Mouse (Mus musculus) small intestine, adult 2 months (tissue): Measurements from ENCODE around the gene Acy3. TPM values are rescaled to one million over a fixed set of nuclear protein-coding genes. Genes with fewer than 3 reads are reported as not detected.
A peak's percentile ranks its signal among the peaks of the same experiment; 100 is the strongest.

ENCODE experiments used
- H3K27ac ChIP-seq: fragments of 200-500 bp; 2 replicates; pipeline ENCODE4 v1.5.1; 2012; ENCODE audit warnings: low read depth, low read length, control low read depth, inconsistent platforms; ENCODE audit not compliant: insufficient read depth
- H3K27me3 ChIP-seq: fragments of 200-500 bp; 2 replicates; pipeline ENCODE4 v1.6.1; 2012; ENCODE audit warnings: mild to moderate bottlenecking, moderate library complexity, low read length, inconsistent platforms; ENCODE audit not compliant: control insufficient read depth, insufficient read depth
- H3K36me3 ChIP-seq: fragments of 200-500 bp; 2 replicates; pipeline ENCODE4 v1.6.1; 2012; ENCODE audit warnings: mild to moderate bottlenecking, low read length, control low read depth, inconsistent platforms; ENCODE audit not compliant: control insufficient read depth, insufficient read depth
- H3K4me1 ChIP-seq: fragments of 200-500 bp; 2 replicates; pipeline ENCODE4 v1.6.1; 2012; ENCODE audit warnings: low read length, inconsistent platforms, mixed read lengths; ENCODE audit not compliant: control insufficient read depth, insufficient read depth, insufficient read length
- H3K4me3 ChIP-seq: fragments of 200-500 bp; 2 replicates; pipeline ENCODE4 v1.5.1; 2012; ENCODE audit warnings: low read depth, mild to moderate bottlenecking, control low read depth, inconsistent platforms, low read length, moderate library complexity
- CTCF ChIP-seq: fragments of 200-500 bp; IDR thresholded peaks from 2 replicates; pipeline ENCODE4 v1.5.1; 2012; ENCODE audit warnings: low read depth, mild to moderate bottlenecking, control low read depth, inconsistent platforms, low read length, moderate library complexity, mixed read lengths; ENCODE audit not compliant: insufficient replicate concordance, insufficient read length; ENCODE audit errors: extremely low read depth
- POLR2A ChIP-seq: fragments of 200-500 bp; IDR thresholded peaks from 2 replicates; pipeline ENCODE4 v1.6.1; 2012; ENCODE audit warnings: low read depth, mild to moderate bottlenecking, control low read depth, inconsistent platforms, low read length, moderate library complexity
- WGBS: fragments of 180-500 bp; shearing (Covaris S2); methylation state at CpG from one replicate; pipeline ENCODE4 v1.1.7; 2018; 5-methylcytosine and 5-hydroxymethylcytosine counted together
- polyA plus RNA-seq: library from polyadenylated mRNA; depleted of rRNA; stranded (reverse); fragments of >200 nt; gene quantifications from 2 replicates; pipeline ENCODE4 v1.2.3, GENCODE M21; 2012; rRNA removed

Gene Acy3
- polyA plus RNA-seq, result 99.4 and 147 TPM in 2 replicates

DNA sequence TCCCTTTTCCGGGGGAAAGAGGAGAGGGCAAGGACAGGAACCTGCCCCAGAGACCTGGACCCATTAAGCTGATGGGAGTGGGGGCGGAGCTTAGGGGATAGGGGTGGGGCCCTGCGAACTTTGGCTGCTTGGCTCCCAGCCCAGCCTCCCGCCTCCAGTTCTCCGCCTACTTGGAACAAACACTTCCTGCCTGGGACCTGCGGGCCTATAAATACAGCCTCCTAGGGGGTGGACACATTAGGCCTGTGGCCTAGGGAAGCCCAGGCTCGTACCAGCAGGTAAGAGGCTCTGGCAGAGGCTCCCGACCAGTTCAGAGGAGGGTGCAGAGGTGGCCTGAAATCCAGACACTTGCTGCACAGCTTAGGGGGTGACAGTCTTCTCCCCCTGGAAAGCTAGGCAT, at the start of gene Acy3:
TSS of gene Acy3 (plus strand) at position 237 of the 400 bp plus-strand sequence.
- 5% methylated on average over 8 of the region's 8 CpGs for WGBS
- Histone ChIP-seq H3K27ac (peak within 1 kb of the TSS; percentile 84), H3K4me1 (peaks cover 25% of the 10 kb centered on the region), H3K27me3 (no peaks in the 10 kb centered on the region), H3K4me3 (peak within 1 kb of the TSS; percentile 55), H3K36me3 (no peaks in the 10 kb centered on the region; the same call in 1 of the 2 replicates)
- TF ChIP-seq POLR2A, result peak; percentile 99
- no peak for TF ChIP-seq CTCF

DNA sequence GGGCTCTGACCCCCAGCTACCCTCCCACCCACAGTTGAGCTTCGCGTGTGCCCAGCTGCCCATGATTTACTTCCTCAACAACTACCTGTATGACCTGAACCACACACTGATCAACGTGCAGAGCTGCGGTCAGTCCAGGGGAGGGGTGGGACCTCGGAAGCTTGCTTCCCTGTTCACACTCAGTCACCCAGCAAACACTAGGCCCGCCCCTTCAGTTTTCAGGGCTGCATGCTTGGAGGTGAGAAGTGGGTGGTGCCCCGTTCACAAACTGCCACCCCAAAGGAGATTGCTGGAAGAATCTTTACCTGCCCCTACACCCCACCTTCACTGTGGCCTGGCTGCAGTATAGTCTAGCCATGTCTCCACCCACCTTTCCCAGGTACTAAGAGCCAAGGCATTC, 44.1 kb upstream of the Acy3 start:
- WGBS, result 84% methylated on average over 7 of the region's 7 CpGs
- Histone ChIP-seq H3K27me3 (no peaks in the 10 kb centered on the region), H3K36me3 (peaks cover 10% of the 10 kb centered on the region), H3K27ac (no peak overlapping the region), H3K4me1 (peaks cover 12% of the 10 kb centered on the region), H3K4me3 (no peak overlapping the region)
- TF ChIP-seq POLR2A (no peak), CTCF (no peak)

DNA sequence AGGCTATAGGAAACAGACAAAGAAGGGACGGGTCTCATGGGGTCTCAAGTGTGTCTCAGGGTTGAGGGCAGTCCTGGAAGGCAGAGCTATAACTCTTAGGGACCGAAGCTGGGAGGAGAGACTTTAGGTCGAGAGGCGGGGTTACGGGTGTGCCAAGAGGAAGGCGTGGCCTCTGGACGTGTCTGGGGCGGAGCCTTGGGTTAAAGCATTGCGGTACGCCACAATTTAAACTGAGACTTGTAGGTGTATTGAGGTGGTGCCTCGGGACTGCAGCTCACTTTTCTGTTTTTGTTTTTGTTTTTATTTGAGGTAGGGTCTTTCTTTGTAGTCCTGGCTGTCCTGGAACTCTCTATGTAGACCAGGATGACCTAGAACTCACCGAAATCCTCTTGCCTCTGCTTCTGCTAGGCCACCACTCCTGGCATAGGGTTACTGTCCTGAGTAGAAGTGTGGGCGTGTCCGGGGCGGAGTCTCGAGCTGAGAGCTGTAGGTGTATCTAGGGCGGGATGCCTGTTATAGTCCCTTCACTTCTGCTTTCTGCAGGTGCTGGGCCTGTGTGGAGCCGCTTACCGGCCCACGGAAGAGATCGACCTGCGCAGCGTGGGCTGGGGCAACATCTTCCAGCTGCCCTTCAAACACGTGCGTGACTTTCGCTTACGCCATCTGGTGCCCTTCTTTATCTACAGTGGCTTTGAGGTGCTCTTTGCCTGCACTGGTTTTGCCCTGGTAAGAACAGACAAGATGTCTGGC, 43.2 kb upstream of the Acy3 start:
- no peaks in the 10 kb centered on the region for H3K27me3 ChIP-seq

DNA sequence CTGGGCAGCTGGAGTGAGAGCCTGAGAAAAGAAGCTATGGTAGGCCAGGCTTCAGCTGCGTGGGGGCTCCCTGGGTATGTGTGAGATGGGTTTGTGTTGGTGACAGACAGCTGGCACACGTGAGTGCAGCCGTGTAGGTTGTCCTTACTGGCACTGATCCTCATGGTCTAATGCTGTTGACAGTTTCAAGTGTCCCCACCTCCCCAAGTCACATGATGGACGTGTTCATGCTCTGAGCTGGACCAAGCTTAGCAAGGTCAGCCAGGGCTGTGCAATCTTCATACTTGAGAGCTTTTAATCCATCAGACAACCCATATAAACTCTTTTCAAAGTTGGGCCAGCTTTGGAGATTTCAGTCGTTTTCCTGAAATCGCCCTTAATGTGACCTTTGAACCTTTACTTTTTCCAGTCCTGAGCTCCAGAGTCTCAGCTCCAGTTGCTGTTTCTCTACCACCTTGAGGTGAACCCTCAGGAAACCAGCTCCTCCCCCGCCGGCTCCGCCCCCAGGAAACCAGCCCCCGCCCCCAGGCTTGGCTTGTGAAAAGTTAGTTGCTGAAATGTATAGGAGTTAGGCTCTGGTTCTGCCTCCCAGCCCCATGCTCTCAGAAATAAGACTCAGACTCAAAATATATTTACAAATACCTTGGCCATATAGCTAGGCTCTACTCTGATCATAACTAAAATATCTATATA, 40.4 kb upstream of the Acy3 start:
- H3K27me3 ChIP-seq, result no peaks in the 10 kb centered on the region
- H3K27ac ChIP-seq, result no peak overlapping the region
- 38% methylated on average over 10 of the region's 10 CpGs for WGBS
- TF ChIP-seq POLR2A (no peak), CTCF (no peak)
- peaks cover 22% of the 10 kb centered on the region for H3K36me3 ChIP-seq
- H3K4me1 ChIP-seq, result peaks cover 12% of the 10 kb centered on the region
- no peak overlapping the region for H3K4me3 ChIP-seq

More for the DNA sequence above, 43.2 kb upstream of the Acy3 start:
- WGBS, result 15% methylated on average over 27 of the region's 27 CpGs
- TF ChIP-seq POLR2A, result peak; percentile 16; the same call in 1 of the 2 replicates
- no peak for TF ChIP-seq CTCF
- H3K27ac ChIP-seq, result no peak overlapping the region
- H3K4me1 ChIP-seq, result peaks cover 12% of the 10 kb centered on the region
- peak overlapping the region; percentile 25; the same call in 1 of the 2 replicates for H3K4me3 ChIP-seq
- peaks cover 12% of the 10 kb centered on the region for H3K36me3 ChIP-seq

DNA sequence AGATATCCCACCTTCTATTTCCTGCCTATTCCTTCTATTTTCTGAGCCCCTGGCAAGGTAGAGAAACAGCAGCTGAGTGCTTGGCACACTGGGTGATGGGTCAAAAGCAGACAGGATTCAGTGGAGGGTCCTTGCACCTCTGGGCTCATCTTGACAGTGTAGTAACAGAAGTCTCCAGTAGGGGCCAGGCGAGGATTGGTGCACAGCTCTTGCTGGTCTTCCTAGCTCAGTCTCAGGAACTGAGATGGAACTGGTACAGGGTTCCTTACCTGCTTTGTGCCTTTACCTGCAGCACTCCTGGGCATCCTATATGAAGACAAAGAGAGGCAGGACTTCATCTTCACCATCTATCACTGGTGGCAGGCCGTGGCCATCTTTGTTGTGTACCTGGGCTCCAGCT, 39.7 kb upstream of the Acy3 start:
- peaks cover 22% of the 10 kb centered on the region for H3K36me3 ChIP-seq
- no peaks in the 10 kb centered on the region for H3K27me3 ChIP-seq
- H3K27ac ChIP-seq, result no peak overlapping the region
- H3K4me1 ChIP-seq, result peaks cover 12% of the 10 kb centered on the region
- WGBS, result 45% methylated on average over 2 of the region's 2 CpGs
- H3K4me3 ChIP-seq, result no peak overlapping the region
- TF ChIP-seq CTCF (peak; percentile 84; the same call in 1 of the 2 replicates), POLR2A (no peak)

DNA sequence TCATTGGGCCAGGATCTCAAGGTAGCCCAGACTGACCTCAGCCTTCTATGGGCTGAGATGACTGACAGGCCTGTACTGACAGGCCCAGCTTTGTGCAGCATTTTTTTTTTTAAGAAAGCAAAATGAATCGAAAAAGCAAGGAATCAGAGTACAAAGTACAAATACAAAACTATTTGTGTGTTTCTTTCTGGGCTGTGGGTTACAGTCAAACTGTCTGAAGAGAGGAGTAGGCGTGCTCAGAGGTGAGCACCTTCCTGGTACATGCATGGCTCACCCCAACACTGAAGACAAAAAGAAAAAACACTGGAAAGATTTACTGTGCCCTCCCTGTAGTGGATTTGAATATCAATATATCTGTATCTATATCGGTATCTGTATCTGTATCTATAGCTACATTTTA, 38.6 kb upstream of the Acy3 start:
- no peak overlapping the region for H3K4me3 ChIP-seq
- H3K27me3 ChIP-seq, result no peaks in the 10 kb centered on the region
- TF ChIP-seq POLR2A (no peak), CTCF (no peak)
- 74% methylated on average over 3 of the region's 3 CpGs for WGBS
- peaks cover 19% of the 10 kb centered on the region for H3K36me3 ChIP-seq
- H3K27ac ChIP-seq, result no peak overlapping the region
- H3K4me1 ChIP-seq, result peaks cover 8% of the 10 kb centered on the region

DNA sequence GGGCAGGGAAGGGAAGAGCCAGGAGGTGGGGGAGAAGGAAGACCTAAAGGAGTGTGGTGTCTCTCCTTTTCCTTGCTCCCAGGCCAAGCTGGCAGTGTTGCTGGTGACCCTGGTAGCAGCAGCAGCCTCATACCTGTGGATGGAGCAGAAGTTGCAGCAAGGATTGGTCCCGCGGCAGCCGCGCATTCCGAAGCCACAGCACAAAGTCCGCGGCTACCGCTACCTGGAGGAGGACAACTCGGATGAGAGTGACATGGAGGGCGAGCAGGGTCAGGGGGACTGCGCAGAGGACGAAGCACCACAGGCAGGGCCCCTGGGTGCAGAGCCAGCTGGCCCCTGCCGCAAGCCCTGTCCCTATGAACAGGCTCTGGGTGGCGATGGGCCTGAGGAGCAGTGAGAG, 37.8 kb upstream of the Acy3 start:
- 88% methylated on average over 14 of the region's 14 CpGs for WGBS
- H3K27ac ChIP-seq, result no peak overlapping the region

More for the DNA sequence above, 37.8 kb upstream of the Acy3 start:
- TF ChIP-seq CTCF (no peak), POLR2A (no peak)
- Histone ChIP-seq H3K27me3 (no peaks in the 10 kb centered on the region), H3K4me1 (peaks cover 3% of the 10 kb centered on the region; the same call in 1 of the 2 replicates), H3K36me3 (peaks cover 19% of the 10 kb centered on the region), H3K4me3 (no peak overlapping the region)
